ENCODE assay signal across 13 mouse cellular contexts in genomic region chr6:49151465-49151864, GRCm38 (mm10).
DNase-seq lines count a peak whose midpoint lies in the region; ATAC-seq lines count a peak whose summit lies in the region.
"Had no signal": no experiment of that assay in that cellular context is flagged by ENCODE, and none has a peak within 500 bp of the region (broad histone marks: within the 10 kb centered on the region; RNA-seq: fewer than 3 reads in every experiment).

No protein-coding gene starts in this region.

- peaks cover 8% of the 10 kb centered on the region for H3K4me1 ChIP-seq in kidney, embryonic 14.5 days (ENCODE audit: control insufficient read depth, insufficient read depth, low read length)
- peaks cover 7% of the 10 kb centered on the region; the same call in 1 of the 2 replicates for H3K4me1 ChIP-seq in midbrain, embryonic 15.5 days
- H3K4me1 ChIP-seq in midbrain, embryonic 16.5 days (ENCODE audit: control insufficient read depth, insufficient read depth, low read length) = peaks cover 7% of the 10 kb centered on the region; the same call in 1 of the 2 replicates

- no peak overlapping the region for H3K4me3 ChIP-seq in kidney, embryonic 14.5 days (ENCODE audit: low read length)
- H3K4me3 ChIP-seq in midbrain, embryonic 15.5 days = no peak overlapping the region
- H3K4me3 ChIP-seq in midbrain, embryonic 16.5 days (ENCODE audit: low read depth, low read length) = no peak overlapping the region

- WGBS in kidney, embryonic 14.5 days = 72% methylated on average over 4 of the region's 4 CpGs
- 39% methylated on average over 4 of the region's 4 CpGs for WGBS in midbrain, embryonic 15.5 days
- 48% methylated on average over 4 of the region's 4 CpGs for WGBS in midbrain, embryonic 16.5 days

- no peaks in the 10 kb centered on the region for H3K9me3 ChIP-seq in kidney, embryonic 14.5 days (ENCODE audit: control insufficient read depth, low read length)
- no peaks in the 10 kb centered on the region for H3K9me3 ChIP-seq in midbrain, embryonic 15.5 days
- H3K9me3 ChIP-seq in midbrain, embryonic 16.5 days (replicated peaks; ENCODE audit: control insufficient read depth, low read length, poor library complexity, severe bottlenecking) = no peaks in the 10 kb centered on the region

- no peaks in the 10 kb centered on the region for H3K27me3 ChIP-seq in kidney, embryonic 14.5 days (ENCODE audit: control insufficient read depth, insufficient read depth, low read length)
- H3K27me3 ChIP-seq in midbrain, embryonic 15.5 days (replicated peaks) = no peaks in the 10 kb centered on the region
- no peaks in the 10 kb centered on the region for H3K27me3 ChIP-seq in midbrain, embryonic 16.5 days (ENCODE audit: control insufficient read depth, insufficient read depth, low read depth, low read length)

- H3K27ac ChIP-seq in kidney, embryonic 14.5 days (ENCODE audit: low read depth, low read length) = no peak overlapping the region
- no peak overlapping the region for H3K27ac ChIP-seq in midbrain, embryonic 15.5 days
- H3K27ac ChIP-seq in midbrain, embryonic 16.5 days (ENCODE audit: low read length) = no peak overlapping the region

- no peak for ATAC-seq in kidney, embryonic 14.5 days (ENCODE audit: low FRiP score, low TSS enrichment)
- ATAC-seq in midbrain, embryonic 15.5 days (replicated peaks) = peak; percentile 54; the same call in 1 of the 2 replicates
- ATAC-seq in midbrain, embryonic 16.5 days = no peak

- no peak overlapping the region for H3K4me2 ChIP-seq in kidney, embryonic 14.5 days (replicated peaks; ENCODE audit: low read depth, low read length)
- no peak overlapping the region for H3K4me2 ChIP-seq in midbrain, embryonic 15.5 days
- no peak overlapping the region for H3K4me2 ChIP-seq in midbrain, embryonic 16.5 days (ENCODE audit: low read length)

- H3K36me3 ChIP-seq in kidney, embryonic 14.5 days (ENCODE audit: control insufficient read depth, insufficient read depth, low read length) = no peaks in the 10 kb centered on the region
- H3K36me3 ChIP-seq in midbrain, embryonic 15.5 days (replicated peaks) = no peaks in the 10 kb centered on the region
- no peaks in the 10 kb centered on the region for H3K36me3 ChIP-seq in midbrain, embryonic 16.5 days (ENCODE audit: control insufficient read depth, insufficient read depth, low read length)

- no peak overlapping the region for H3K9ac ChIP-seq in kidney, embryonic 14.5 days (ENCODE audit: low read depth, low read length)
- no peak overlapping the region for H3K9ac ChIP-seq in midbrain, embryonic 15.5 days
- no peak overlapping the region for H3K9ac ChIP-seq in midbrain, embryonic 16.5 days (ENCODE audit: low read depth, low read length)

- peak; percentile 24 for DNase-seq in kidney, adult 11 months
- peak; percentile 27 for DNase-seq in kidney, postnatal 14 days
- no peak for DNase-seq in layer of hippocampus, adult 9-10 months (ENCODE audit: low spot score)
- DNase-seq in frontal cortex, postnatal 36 days (ENCODE audit: low spot score in 2 of 2) = no peak
- no peak for DNase-seq in c-Kit-positive CD71-positive TER-119-positive erythroid progenitor cells, embryonic 14.5 days (ENCODE audit: low spot score)
- DNase-seq: cerebellum, adult 9-10 months; heart, postnatal 36 days; lung, postnatal 36 days; right cerebral cortex, postnatal 14 days; thymus, postnatal 4 days had no signal

Comparison
In these comparisons a context has a peak if more than half of its experiments do, and no peak if none do; other contexts are left out.
1. DNase-seq: peak in kidney, adult 11 months (single experiment) and kidney, postnatal 14 days (single experiment); none in layer of hippocampus, adult 9-10 months (single experiment), frontal cortex, postnatal 36 days (0 of 2) and c-Kit-positive CD71-positive TER-119-positive erythroid progenitor cells, embryonic 14.5 days (single experiment).